Mouse (Mus musculus) central nervous system, embryonic 11.5 days (tissue): ENCODE data around the gene Clcn6. TPM values are rescaled to one million over a fixed set of nuclear protein-coding genes. Genes with fewer than 3 reads are reported as not detected.

Experiments used
- polyA plus RNA-seq: library from polyadenylated mRNA; depleted of rRNA; stranded (reverse); fragments of >200 nt; gene quantifications from 2 replicates; pipeline ENCODE4 v1.2.3, GENCODE M21; 2012; rRNA removed

Gene Clcn6
- polyA plus RNA-seq = 35.8 and 36.3 TPM in 2 replicates

GRCm38 (mm10) chr4:148038600-148039253, at the start of gene Clcn6, which contains the start of gene Mthfr:
Gene Clcn6 (minus strand): TSS chr4:148038821.
Gene Mthfr (plus strand): TSS chr4:148039077.

DNA sequence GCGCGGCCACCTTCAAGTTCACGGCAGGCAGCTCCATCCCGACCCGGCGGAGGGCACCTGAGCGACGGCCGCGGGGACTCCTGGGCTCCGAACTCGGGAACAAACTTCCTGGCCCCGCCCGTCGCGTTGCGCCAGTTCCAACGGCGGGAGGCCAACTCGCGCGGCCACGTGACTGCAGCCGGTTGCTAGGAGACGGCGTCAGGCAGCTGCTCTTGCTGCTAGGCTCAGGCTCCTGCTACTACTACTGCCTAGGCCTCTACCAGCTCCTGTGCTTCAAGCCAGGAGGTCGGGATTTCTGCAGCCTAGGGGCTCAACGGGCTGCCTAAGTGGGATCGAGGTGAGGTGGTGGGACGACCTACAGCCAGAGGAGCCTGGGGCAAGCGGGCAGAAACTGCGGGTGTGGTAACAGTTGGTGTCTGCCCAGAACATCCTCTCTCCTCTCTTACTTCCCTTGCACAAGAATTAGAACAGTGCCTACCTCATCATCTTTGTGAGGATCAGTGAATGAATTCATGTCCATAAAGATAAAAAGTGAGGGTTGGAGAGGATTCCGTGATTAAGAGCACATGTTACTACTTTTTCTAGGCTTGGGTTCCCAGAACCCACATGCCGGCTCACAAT, 49.4 kb upstream of the Clcn6 start, which contains the start of gene Agtrap:
Agtrap (minus strand) TSS at position 125 of the 621 bp plus-strand sequence.

GRCm38 (mm10) chr4:148000202-148000772, 38.3 kb downstream of the Clcn6 start, which contains the start of gene Nppa:
Gene Nppa (plus strand): TSS chr4:148000722.

DNA sequence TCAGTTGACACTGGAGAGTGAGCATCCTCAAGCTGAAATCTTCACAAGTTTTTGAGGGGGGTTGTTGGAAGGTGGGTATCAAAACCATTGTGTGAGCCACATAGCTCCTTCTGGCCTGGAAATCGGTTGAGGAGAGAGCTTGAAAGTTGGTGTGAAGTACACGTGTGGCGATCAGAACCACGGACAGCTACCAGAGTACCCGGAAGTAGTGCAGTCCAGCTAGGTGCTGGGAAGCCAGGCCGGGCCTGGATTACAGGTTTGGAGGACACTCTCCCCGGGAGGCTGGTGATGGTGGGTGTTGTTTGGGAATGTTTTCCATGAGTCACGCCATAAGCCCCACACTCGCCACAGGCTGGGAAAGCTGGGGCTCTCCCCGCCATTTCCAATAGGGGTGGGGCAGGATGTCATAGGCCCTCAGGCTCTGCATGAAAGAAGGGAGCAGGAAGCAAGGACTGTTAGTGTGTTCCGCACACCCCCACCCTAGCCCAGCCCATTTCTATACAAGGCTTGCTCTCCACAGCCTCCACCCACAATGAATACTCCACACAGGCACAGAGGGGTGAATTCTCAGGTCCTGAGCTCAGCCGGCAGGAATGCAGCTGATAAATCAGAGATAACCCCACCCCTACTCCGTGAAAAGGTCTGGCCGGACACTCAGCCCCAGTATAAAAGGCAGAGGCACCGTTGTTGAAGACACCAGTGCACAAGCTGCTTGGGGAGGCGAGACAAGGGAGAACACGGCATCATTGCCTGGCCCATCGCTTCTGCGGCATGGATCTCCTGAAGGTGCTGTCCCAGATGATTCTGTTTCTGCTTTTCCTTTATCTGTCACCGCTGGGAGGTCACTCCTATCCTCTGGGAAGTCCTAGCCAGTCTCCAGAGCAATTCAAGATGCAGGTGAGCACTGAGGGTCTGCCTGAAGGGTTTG, 53.2 kb downstream of the Clcn6 start, which contains the start of gene Nppb:
Nppb (plus strand) TSS at position 584 of the 928 bp plus-strand sequence.

Other genes starting within 250 kb of the Clcn6 start
- 3.5 and 6.7 TPM in 2 replicates for gene Zfp984, start 229.0 kb downstream of the Clcn6 start, polyA plus RNA-seq
- 7.0 and 9.1 TPM in 2 replicates for gene Zfp933, start 190.5 kb downstream of the Clcn6 start, polyA plus RNA-seq
- 82.4 and 102 TPM in 2 replicates for gene Miip, start 170.0 kb downstream of the Clcn6 start, polyA plus RNA-seq
- gene Fv1, start 169.8 kb downstream of the Clcn6 start, polyA plus RNA-seq = 13.5 and 17.3 TPM in 2 replicates
- gene Mfn2, start 134.1 kb downstream of the Clcn6 start, polyA plus RNA-seq = 29.4 and 32.8 TPM in 2 replicates
- 17.5 and 26.6 TPM in 2 replicates for gene Plod1, start 102.1 kb downstream of the Clcn6 start, polyA plus RNA-seq
- 38.0 and 39.9 TPM in 2 replicates for gene 2510039O18Rik, start 97.9 kb downstream of the Clcn6 start, polyA plus RNA-seq
- gene Nppb, start 53.0 kb downstream of the Clcn6 start, polyA plus RNA-seq = 4.8 and 6.4 TPM in 2 replicates
- 85.8 and 91.4 TPM in 2 replicates for gene Nppa, start 38.1 kb downstream of the Clcn6 start, polyA plus RNA-seq
- gene Mthfr, start 256 bp upstream of the Clcn6 start, polyA plus RNA-seq = 33.7 and 39.2 TPM in 2 replicates
- gene Agtrap, start 49.2 kb upstream of the Clcn6 start, polyA plus RNA-seq = 7.1 and 7.5 TPM in 2 replicates
- 50.8 and 72.6 TPM in 2 replicates for gene Mad2l2, start 91.6 kb upstream of the Clcn6 start, polyA plus RNA-seq
- gene Draxin, start 91.9 kb upstream of the Clcn6 start, polyA plus RNA-seq = 19.9 and 21.7 TPM in 2 replicates
- gene Fbxo6, start 113.3 kb upstream of the Clcn6 start, polyA plus RNA-seq = 14.1 and 14.8 TPM in 2 replicates
- gene Fbxo44, start 121.7 kb upstream of the Clcn6 start, polyA plus RNA-seq = 57.4 and 59.1 TPM in 2 replicates
- gene Fbxo2, start 121.8 kb upstream of the Clcn6 start, polyA plus RNA-seq = 1.5 and 2.7 TPM in 2 replicates
- gene Disp3, start 249.1 kb upstream of the Clcn6 start, polyA plus RNA-seq = 3.4 and 6.2 TPM in 2 replicates